Mouse (Mus musculus) forebrain, embryonic 12.5 days (tissue): ENCODE data around the gene Dlgap4. TPM values are rescaled to one million over a fixed set of nuclear protein-coding genes. Genes with fewer than 3 reads are reported as not detected.

Source experiments
- ATAC-seq: fragments of 200-750 bp; cut with Nextera tagmentation; 2 replicates; pipeline ENCODE4 v1.8.0; 2017; ENCODE audit warnings: moderate TSS enrichment; ENCODE audit not compliant: low FRiP score
- H3K27ac ChIP-seq: fragments of 300-500 bp; sonication (generic); 2 replicates; pipeline ENCODE4 v1.5.1; 2016; ENCODE audit warnings: mild to moderate bottlenecking
- H3K27me3 ChIP-seq: fragments of 300-500 bp; sonication (generic); 2 replicates; pipeline ENCODE4 v1.6.1; 2016; ENCODE audit warnings: mild to moderate bottlenecking
- H3K36me3 ChIP-seq: fragments of 300-500 bp; sonication (generic); replicated peaks from 2 replicates; pipeline ENCODE4 v1.6.1; 2016; ENCODE audit warnings: mild to moderate bottlenecking
- H3K4me1 ChIP-seq: fragments of 300-500 bp; sonication (generic); 2 replicates; pipeline ENCODE4 v1.6.1; 2016
- H3K4me2 ChIP-seq: fragments of 300-500 bp; sonication (generic); 2 replicates; pipeline ENCODE4 v1.6.1; 2016; ENCODE audit warnings: mild to moderate bottlenecking, moderate library complexity
- H3K4me3 ChIP-seq: fragments of 300-500 bp; sonication (generic); replicated peaks from 2 replicates; pipeline ENCODE4 v1.5.1; 2016; ENCODE audit warnings: mild to moderate bottlenecking
- H3K9ac ChIP-seq: fragments of 300-500 bp; sonication (generic); 2 replicates; pipeline ENCODE4 v1.6.1; 2016; ENCODE audit warnings: mild to moderate bottlenecking
- H3K9me3 ChIP-seq: fragments of 300-500 bp; sonication (generic); 2 replicates; pipeline ENCODE4 v1.6.1; 2016
- whole genome bisulfite sequencing: fragments of 180-500 bp; shearing (Covaris S2); methylation state at CpG from one replicate; pipeline ENCODE4 v1.1.7; 2016; 5-methylcytosine and 5-hydroxymethylcytosine counted together
- polyA plus RNA-seq: library from polyadenylated mRNA; unstranded; fragments of >200 nt; fragmentation: Nextera tagmentation; extraction: Ambion mirVana; gene quantifications from 2 replicates; pipeline ENCODE4 v1.2.1, GENCODE M21; 2016

The Dlgap4 gene
- polyA plus RNA-seq, 1 experiment from 2014 or later = 195 TPM

DNA sequence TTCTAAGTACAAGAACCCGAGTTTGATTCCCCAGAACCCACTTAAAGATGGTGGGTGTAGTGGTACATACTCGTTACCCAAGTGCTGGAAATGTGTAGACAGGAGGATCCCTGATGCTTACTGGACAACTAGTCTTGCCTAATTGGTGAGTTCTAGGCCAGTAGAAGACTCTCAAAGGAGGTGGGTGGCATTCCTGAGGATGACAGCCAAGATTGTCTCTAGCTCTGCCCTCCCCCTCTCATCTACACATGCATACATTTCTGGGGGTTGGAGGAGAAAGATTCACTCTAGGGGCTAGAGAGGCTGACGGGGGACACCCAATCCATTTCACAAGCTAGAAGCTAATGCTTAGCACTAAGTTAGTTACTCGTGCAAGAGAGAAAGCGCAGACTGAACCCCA lies 33.4 kb downstream of the Dlgap4 start:
- Histone ChIP-seq H3K4me3 (no peak overlapping the region), H3K9me3 (no peaks in the 10 kb centered on the region), H3K27ac (no peak overlapping the region), H3K4me2 (no peak overlapping the region), H3K4me1 (peaks cover 19% of the 10 kb centered on the region), H3K27me3 (peaks cover 2% of the 10 kb centered on the region; the same call in 1 of the 2 replicates), H3K9ac (no peak overlapping the region), H3K36me3 (no peaks in the 10 kb centered on the region)
- ATAC-seq = no peak
- 81% methylated on average over 5 of the region's 5 CpGs for WGBS

- 77% methylated on average over 5 of the region's 5 CpGs for WGBS
- ATAC-seq = no peak
- H3K27ac ChIP-seq = no peak overlapping the region
Measured at GRCm38 (mm10) chr2:156648042-156648441, 34.5 kb downstream of the Dlgap4 start.

GRCm38 (mm10) chr2:156649450-156649849 lies 35.9 kb downstream of the Dlgap4 start:
- ATAC-seq = no peak
- peaks cover 12% of the 10 kb centered on the region for H3K4me1 ChIP-seq

More at GRCm38 (mm10) chr2:156648042-156648441, 34.5 kb downstream of the Dlgap4 start:
- H3K36me3 ChIP-seq = no peaks in the 10 kb centered on the region
- peaks cover 17% of the 10 kb centered on the region for H3K4me1 ChIP-seq
- no peak overlapping the region for H3K4me2 ChIP-seq
- H3K9me3 ChIP-seq = no peaks in the 10 kb centered on the region
- no peak overlapping the region for H3K4me3 ChIP-seq
- peaks cover 2% of the 10 kb centered on the region; the same call in 1 of the 2 replicates for H3K27me3 ChIP-seq
- no peak overlapping the region for H3K9ac ChIP-seq

DNA sequence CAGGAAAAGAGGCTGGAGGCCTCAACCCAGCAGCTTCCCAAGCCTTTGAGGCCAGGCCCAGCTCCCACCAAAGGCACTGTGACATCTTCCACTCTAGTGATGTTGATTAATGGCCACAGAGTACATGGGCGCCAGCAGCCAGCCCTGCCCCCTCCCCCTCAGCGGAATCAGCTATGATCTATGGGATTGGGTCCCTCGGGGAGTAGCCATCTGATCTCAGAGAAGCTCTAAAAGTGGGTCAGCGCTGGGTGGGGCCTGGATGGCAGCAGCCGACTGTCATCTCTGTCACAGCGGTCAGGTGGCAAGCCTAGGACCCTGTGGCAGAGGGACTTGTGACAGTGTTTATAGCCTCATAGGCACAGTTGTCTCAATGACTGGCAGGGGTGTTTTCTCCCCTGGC lies 37.5 kb downstream of the Dlgap4 start:
- Histone ChIP-seq H3K4me3 (no peak overlapping the region), H3K27me3 (peaks cover 2% of the 10 kb centered on the region; the same call in 1 of the 2 replicates), H3K4me2 (no peak overlapping the region), H3K27ac (no peak overlapping the region), H3K9me3 (no peaks in the 10 kb centered on the region), H3K36me3 (no peaks in the 10 kb centered on the region), H3K9ac (no peak overlapping the region), H3K4me1 (peaks cover 9% of the 10 kb centered on the region)
- 82% methylated on average over 6 of the region's 6 CpGs for WGBS
- ATAC-seq = no peak

More at GRCm38 (mm10) chr2:156649450-156649849, 35.9 kb downstream of the Dlgap4 start:
- WGBS = 86% methylated on average over 5 of the region's 5 CpGs
- H3K27me3 ChIP-seq = peaks cover 2% of the 10 kb centered on the region; the same call in 1 of the 2 replicates
- no peak overlapping the region for H3K4me2 ChIP-seq
- H3K36me3 ChIP-seq = no peaks in the 10 kb centered on the region
- H3K9me3 ChIP-seq = no peaks in the 10 kb centered on the region
- no peak overlapping the region for H3K4me3 ChIP-seq
- H3K9ac ChIP-seq = no peak overlapping the region
- H3K27ac ChIP-seq = no peak overlapping the region

GRCm38 (mm10) chr2:156652841-156653240 lies 39.3 kb downstream of the Dlgap4 start:
- H3K27ac ChIP-seq = no peak overlapping the region
- 10% methylated on average over 8 of the region's 8 CpGs for WGBS
- no peak for ATAC-seq
- H3K4me1 ChIP-seq = peaks cover 4% of the 10 kb centered on the region; the same call in 1 of the 2 replicates
- no peak overlapping the region for H3K4me3 ChIP-seq
- H3K9me3 ChIP-seq = no peaks in the 10 kb centered on the region
- H3K36me3 ChIP-seq = no peaks in the 10 kb centered on the region
- H3K9ac ChIP-seq = no peak overlapping the region
- H3K4me2 ChIP-seq = no peak overlapping the region
- H3K27me3 ChIP-seq = no peaks in the 10 kb centered on the region

GRCm38 (mm10) chr2:156654148-156654547 lies 40.6 kb downstream of the Dlgap4 start:
- Histone ChIP-seq H3K4me2 (no peak overlapping the region), H3K4me3 (no peak overlapping the region), H3K36me3 (no peaks in the 10 kb centered on the region), H3K9me3 (no peaks in the 10 kb centered on the region), H3K27ac (no peak overlapping the region), H3K27me3 (no peaks in the 10 kb centered on the region), H3K9ac (no peak overlapping the region), H3K4me1 (peaks cover 4% of the 10 kb centered on the region; the same call in 1 of the 2 replicates)
- 83% methylated on average over 5 of the region's 5 CpGs for WGBS
- no peak for ATAC-seq

- H3K36me3 ChIP-seq = no peaks in the 10 kb centered on the region
- H3K27me3 ChIP-seq = no peaks in the 10 kb centered on the region
- 67% methylated on average over 5 of the region's 5 CpGs for WGBS
- H3K4me3 ChIP-seq = no peak overlapping the region
- no peaks in the 10 kb centered on the region for H3K9me3 ChIP-seq
- H3K9ac ChIP-seq = no peak overlapping the region
- H3K4me1 ChIP-seq = peaks cover 4% of the 10 kb centered on the region; the same call in 1 of the 2 replicates
- no peak overlapping the region for H3K4me2 ChIP-seq
- no peak for ATAC-seq
- no peak overlapping the region for H3K27ac ChIP-seq
Measured at GRCm38 (mm10) chr2:156655626-156656025, 42.1 kb downstream of the Dlgap4 start.

- no peaks in the 10 kb centered on the region for H3K4me1 ChIP-seq
- H3K27me3 ChIP-seq = no peaks in the 10 kb centered on the region
- no peaks in the 10 kb centered on the region for H3K36me3 ChIP-seq
- H3K4me3 ChIP-seq = no peak overlapping the region
- no peak overlapping the region for H3K4me2 ChIP-seq
- no peak overlapping the region for H3K27ac ChIP-seq
- no peaks in the 10 kb centered on the region for H3K9me3 ChIP-seq
- no peak for ATAC-seq
- 89% methylated on average over 8 of the region's 8 CpGs for WGBS
- H3K9ac ChIP-seq = no peak overlapping the region
Measured at GRCm38 (mm10) chr2:156657522-156657921, 44.0 kb downstream of the Dlgap4 start.

GRCm38 (mm10) chr2:156658221-156658620 lies 44.7 kb downstream of the Dlgap4 start:
- no peak overlapping the region for H3K4me2 ChIP-seq
- H3K36me3 ChIP-seq = no peaks in the 10 kb centered on the region
- no peak overlapping the region for H3K9ac ChIP-seq
- ATAC-seq = no peak
- H3K27me3 ChIP-seq = no peaks in the 10 kb centered on the region
- no peak overlapping the region for H3K27ac ChIP-seq
- 89% methylated on average over 10 of the region's 10 CpGs for WGBS
- no peak overlapping the region for H3K4me3 ChIP-seq
- H3K9me3 ChIP-seq = no peaks in the 10 kb centered on the region
- no peaks in the 10 kb centered on the region for H3K4me1 ChIP-seq

- Histone ChIP-seq H3K4me1 (no peaks in the 10 kb centered on the region), H3K4me3 (no peak overlapping the region), H3K27ac (no peak overlapping the region), H3K9me3 (no peaks in the 10 kb centered on the region), H3K9ac (no peak overlapping the region), H3K4me2 (no peak overlapping the region), H3K27me3 (no peaks in the 10 kb centered on the region), H3K36me3 (no peaks in the 10 kb centered on the region)
- no peak for ATAC-seq
- 60% methylated on average over 7 of the region's 7 CpGs for WGBS
Measured at GRCm38 (mm10) chr2:156658751-156659150, 45.2 kb downstream of the Dlgap4 start.

DNA sequence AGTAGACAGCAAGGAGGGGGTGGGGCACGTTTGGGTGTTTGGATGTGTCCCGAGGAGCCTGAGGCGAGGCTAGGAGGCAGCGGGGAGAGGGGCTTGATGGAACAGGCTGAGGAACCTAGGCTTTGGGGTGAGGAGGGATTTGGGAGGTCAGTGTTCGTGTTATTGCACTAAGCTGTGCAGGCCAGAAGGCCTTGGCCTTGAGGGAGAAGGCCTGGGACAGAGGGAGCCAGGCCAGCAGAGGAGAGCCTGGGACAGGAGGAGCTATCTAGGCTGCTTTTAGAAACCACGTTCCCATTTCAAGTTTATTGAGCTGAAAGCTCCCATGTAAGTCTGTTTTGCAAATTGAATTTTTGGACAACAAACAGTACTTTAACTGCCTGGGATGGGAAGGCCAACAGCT lies 46.5 kb downstream of the Dlgap4 start:
- Histone ChIP-seq H3K9me3 (no peaks in the 10 kb centered on the region), H3K36me3 (no peaks in the 10 kb centered on the region), H3K4me1 (peaks cover 10% of the 10 kb centered on the region; the same call in 1 of the 2 replicates), H3K4me3 (no peak overlapping the region), H3K9ac (no peak overlapping the region), H3K4me2 (no peak overlapping the region), H3K27me3 (no peaks in the 10 kb centered on the region), H3K27ac (no peak overlapping the region)
- WGBS = 85% methylated on average over 6 of the region's 6 CpGs
- ATAC-seq = no peak

DNA sequence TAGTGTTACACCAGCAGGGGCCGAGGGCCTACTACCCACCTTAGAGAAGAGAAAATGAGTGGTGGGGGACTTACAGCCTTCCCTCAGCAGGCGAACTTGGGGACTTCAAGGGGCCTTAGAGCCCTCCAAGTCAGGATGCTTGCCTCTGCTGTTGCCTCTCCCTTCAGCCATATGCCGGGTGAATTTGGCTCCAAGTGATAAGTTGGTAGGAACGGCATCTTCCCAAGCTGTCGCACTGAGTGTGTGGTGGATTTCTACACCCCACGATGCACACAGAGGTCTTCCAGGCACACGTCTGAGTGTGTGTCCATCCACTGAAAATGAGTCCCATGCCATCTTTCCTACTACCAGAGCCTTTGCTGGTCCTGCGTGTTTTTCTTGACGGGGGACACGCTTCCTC lies 49.7 kb downstream of the Dlgap4 start:
- no peak for ATAC-seq
- Histone ChIP-seq H3K4me2 (no peak overlapping the region), H3K4me3 (no peak overlapping the region), H3K36me3 (no peaks in the 10 kb centered on the region), H3K9me3 (no peaks in the 10 kb centered on the region), H3K27ac (no peak overlapping the region), H3K4me1 (peaks cover 22% of the 10 kb centered on the region), H3K27me3 (no peaks in the 10 kb centered on the region), H3K9ac (no peak overlapping the region)
- WGBS = 87% methylated on average over 10 of the region's 10 CpGs

DNA sequence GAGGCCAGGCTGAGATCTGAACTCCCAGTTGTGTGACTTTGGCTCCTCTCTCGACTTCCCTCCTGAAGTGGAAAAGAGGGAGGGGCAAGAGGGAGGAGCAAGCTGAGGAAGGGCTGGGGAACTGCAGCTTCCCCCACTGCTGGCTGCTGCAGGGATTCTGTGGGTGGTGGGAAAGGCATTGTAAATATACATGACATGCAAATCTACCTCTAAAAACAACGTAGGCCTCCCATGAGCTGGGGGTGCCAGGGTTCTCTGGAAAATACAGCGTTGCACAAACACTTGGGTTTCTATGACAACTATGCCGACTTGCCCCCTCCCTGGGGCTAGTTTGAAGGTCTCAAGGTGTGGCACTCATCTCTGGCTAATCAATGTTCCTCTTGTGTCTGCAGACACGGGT lies 50.9 kb downstream of the Dlgap4 start:
- WGBS = 32% methylated on average over 5 of the region's 5 CpGs
- Histone ChIP-seq H3K4me3 (no peak overlapping the region), H3K9ac (no peak overlapping the region), H3K4me2 (no peak overlapping the region), H3K9me3 (no peaks in the 10 kb centered on the region), H3K36me3 (no peaks in the 10 kb centered on the region), H3K27me3 (no peaks in the 10 kb centered on the region), H3K4me1 (peaks cover 22% of the 10 kb centered on the region), H3K27ac (no peak overlapping the region)
- no peak for ATAC-seq
